Mouse (Mus musculus) midbrain, embryonic 12.5 days (tissue): ENCODE data around the gene P2rx3. TPM values are rescaled to one million over a fixed set of nuclear protein-coding genes. Genes with fewer than 3 reads are reported as not detected.

Experiments
- ATAC-seq: fragments of 200-750 bp; cut with Nextera tagmentation; 2 replicates; pipeline ENCODE4 v1.8.0; 2017; ENCODE audit warnings: low read depth, moderate TSS enrichment, moderate library complexity; ENCODE audit not compliant: low FRiP score
- H3K27ac ChIP-seq: fragments of 300-500 bp; sonication (generic); replicated peaks from 2 replicates; pipeline ENCODE4 v1.5.1; 2016; ENCODE audit warnings: mild to moderate bottlenecking
- H3K27me3 ChIP-seq: fragments of 300-500 bp; sonication (generic); 2 replicates; pipeline ENCODE4 v1.6.1; 2016; ENCODE audit warnings: mild to moderate bottlenecking
- H3K36me3 ChIP-seq: fragments of 300-500 bp; sonication (generic); 2 replicates; pipeline ENCODE4 v1.6.1; 2016
- H3K4me1 ChIP-seq: fragments of 300-500 bp; sonication (generic); 2 replicates; pipeline ENCODE4 v1.6.1; 2016
- H3K4me2 ChIP-seq: fragments of 300-500 bp; sonication (generic); replicated peaks from 2 replicates; pipeline ENCODE4 v1.6.1; 2016; ENCODE audit warnings: mild to moderate bottlenecking, moderate library complexity
- H3K4me3 ChIP-seq: fragments of 300-500 bp; sonication (generic); 2 replicates; pipeline ENCODE4 v1.5.1; 2016; ENCODE audit warnings: mild to moderate bottlenecking
- H3K9ac ChIP-seq: fragments of 300-500 bp; sonication (generic); replicated peaks from 2 replicates; pipeline ENCODE4 v1.6.1; 2016; ENCODE audit warnings: mild to moderate bottlenecking, moderate library complexity
- H3K9me3 ChIP-seq: fragments of 300-500 bp; sonication (generic); 2 replicates; pipeline ENCODE4 v1.6.1; 2016; ENCODE audit warnings: mild to moderate bottlenecking
- WGBS: fragments of 180-500 bp; shearing (Covaris S2); methylation state at CpG from one replicate; pipeline ENCODE4 v1.1.7; 2016; 5-methylcytosine and 5-hydroxymethylcytosine counted together
- polyA plus RNA-seq: library from polyadenylated mRNA; unstranded; fragments of >200 nt; fragmentation: Nextera tagmentation; extraction: Ambion mirVana; gene quantifications from 2 replicates; pipeline ENCODE4 v1.2.1, GENCODE M21; 2016

Gene P2rx3
- 3.2 and 4.1 TPM in 2 replicates for polyA plus RNA-seq

GRCm38 (mm10) chr2:85037047-85038026, at the start of gene P2rx3, which contains the start of gene Ssrp1:
TSS of gene P2rx3 (minus strand) at chr2:85037462.
TSS of gene Ssrp1 (plus strand) at chr2:85037234.
- WGBS, result under 1% methylated on average over 66 of the region's 66 CpGs
- Histone ChIP-seq H3K4me3 (peak within 1 kb of the TSS; percentile 79), H3K9ac (peak within 1 kb of the TSS; percentile 92), H3K27ac (peak within 1 kb of the TSS; percentile 77), H3K27me3 (no peaks in the 10 kb centered on the region; the same call in 1 of the 2 replicates), H3K4me1 (peaks cover 18% of the 10 kb centered on the region), H3K9me3 (no peaks in the 10 kb centered on the region), H3K4me2 (peak within 1 kb of the TSS; percentile 77), H3K36me3 (peaks cover 37% of the 10 kb centered on the region)
- ATAC-seq, result peak; percentile 96

DNA sequence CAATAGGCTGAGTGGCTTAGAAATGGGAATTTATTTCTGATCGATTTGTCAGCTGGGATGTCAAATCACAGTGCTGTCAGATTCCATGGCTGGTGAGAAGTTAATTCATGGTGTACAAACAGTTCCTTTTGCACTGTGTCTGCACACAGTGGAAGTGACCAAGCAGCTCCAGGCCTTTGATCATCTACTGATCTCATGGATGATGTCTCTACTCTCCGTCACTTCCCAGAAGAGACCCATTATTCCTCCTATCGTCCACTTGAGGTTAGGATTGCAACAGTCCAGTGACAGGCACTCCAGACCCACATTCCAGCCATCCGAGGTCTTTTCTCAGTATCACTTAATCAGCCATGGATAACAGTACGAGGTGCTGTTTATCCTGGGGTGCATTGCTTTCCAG, 36.5 kb upstream of the P2rx3 start:
- H3K4me3 ChIP-seq, result no peak overlapping the region
- no peaks in the 10 kb centered on the region for H3K4me1 ChIP-seq
- H3K9me3 ChIP-seq, result no peaks in the 10 kb centered on the region
- H3K36me3 ChIP-seq, result peaks cover 55% of the 10 kb centered on the region
- H3K27me3 ChIP-seq, result no peaks in the 10 kb centered on the region
- no peak overlapping the region for H3K9ac ChIP-seq
- ATAC-seq, result no peak
- H3K27ac ChIP-seq, result no peak overlapping the region
- 88% methylated on average over 5 of the region's 5 CpGs for WGBS
- no peak overlapping the region for H3K4me2 ChIP-seq

DNA sequence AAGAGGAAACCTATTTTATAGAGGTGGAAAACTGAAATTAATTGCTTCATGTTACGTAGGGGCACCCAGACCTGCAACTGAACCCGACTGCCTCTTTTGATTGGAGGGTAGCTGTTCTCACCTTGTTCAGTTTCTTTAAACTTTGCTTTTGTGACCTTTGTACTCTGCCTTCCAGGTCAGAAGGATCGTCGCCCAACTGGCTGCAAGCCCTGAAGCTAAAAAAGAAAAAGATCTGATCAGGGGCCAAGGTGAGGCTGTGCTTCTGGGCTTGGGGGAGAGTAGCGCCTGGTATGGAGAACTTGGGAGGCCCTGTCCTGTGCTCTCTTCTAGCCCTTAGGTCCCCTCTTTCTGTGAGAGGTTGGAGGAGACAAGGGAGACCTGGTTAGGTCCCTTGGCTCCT, 34.7 kb upstream of the P2rx3 start:
- H3K9me3 ChIP-seq, result no peaks in the 10 kb centered on the region
- no peak overlapping the region for H3K27ac ChIP-seq
- no peak overlapping the region for H3K4me2 ChIP-seq
- H3K4me1 ChIP-seq, result no peaks in the 10 kb centered on the region
- no peak for ATAC-seq
- 93% methylated on average over 5 of the region's 5 CpGs for WGBS
- no peak overlapping the region for H3K4me3 ChIP-seq
- H3K9ac ChIP-seq, result no peak overlapping the region
- peaks cover 56% of the 10 kb centered on the region for H3K36me3 ChIP-seq
- H3K27me3 ChIP-seq, result no peaks in the 10 kb centered on the region

DNA sequence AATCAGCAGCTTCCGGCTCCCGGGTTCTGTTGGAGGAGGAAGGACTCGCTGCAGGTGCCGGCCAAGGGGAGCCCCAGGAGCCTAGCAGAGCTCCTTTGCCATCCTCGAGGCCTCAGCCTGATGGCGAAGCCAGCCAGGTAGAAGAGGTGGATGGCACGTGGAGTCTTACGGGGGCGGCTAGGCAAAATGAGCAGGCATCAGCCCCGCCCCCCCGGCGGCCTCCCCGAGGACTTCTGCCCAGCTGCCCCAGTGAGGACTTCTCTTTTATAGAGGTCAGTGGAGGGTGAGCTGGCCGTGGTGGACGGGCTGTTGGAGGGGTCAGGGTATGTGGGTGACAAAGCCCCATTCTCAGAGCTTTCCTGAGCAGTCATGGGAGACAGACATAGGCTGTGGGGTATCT, 32.8 kb upstream of the P2rx3 start:
- Histone ChIP-seq H3K4me3 (no peak overlapping the region), H3K27me3 (no peaks in the 10 kb centered on the region), H3K27ac (no peak overlapping the region), H3K9me3 (no peaks in the 10 kb centered on the region), H3K9ac (no peak overlapping the region), H3K4me2 (no peak overlapping the region), H3K4me1 (no peaks in the 10 kb centered on the region), H3K36me3 (peaks cover 62% of the 10 kb centered on the region)
- ATAC-seq, result no peak
- WGBS, result 69% methylated on average over 15 of the region's 15 CpGs

DNA sequence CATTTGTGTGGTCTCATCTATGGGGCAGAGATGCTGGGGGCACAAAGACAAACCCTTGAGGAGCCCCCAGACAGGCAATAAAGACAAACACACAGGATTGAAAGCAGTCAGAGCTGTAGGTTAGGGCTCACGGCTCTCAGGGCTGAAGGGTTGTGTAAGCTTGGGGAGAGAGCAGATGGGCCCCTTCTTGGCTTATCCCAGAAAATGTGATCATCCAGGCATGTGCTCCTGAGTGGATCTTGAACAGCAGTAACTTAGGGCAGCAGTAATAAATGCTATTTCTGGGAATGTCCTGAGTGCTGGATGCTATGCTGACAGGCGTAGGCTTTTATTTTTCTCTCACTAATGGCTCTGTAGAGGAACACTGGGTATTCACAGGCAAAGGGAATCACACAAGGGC, 31.4 kb upstream of the P2rx3 start:
- Histone ChIP-seq H3K27ac (no peak overlapping the region), H3K4me1 (no peaks in the 10 kb centered on the region), H3K9ac (no peak overlapping the region), H3K9me3 (no peaks in the 10 kb centered on the region), H3K4me2 (no peak overlapping the region), H3K36me3 (peaks cover 60% of the 10 kb centered on the region), H3K27me3 (no peaks in the 10 kb centered on the region), H3K4me3 (no peak overlapping the region)
- no peak for ATAC-seq
- WGBS, result 88% methylated on average over 2 of the region's 2 CpGs

DNA sequence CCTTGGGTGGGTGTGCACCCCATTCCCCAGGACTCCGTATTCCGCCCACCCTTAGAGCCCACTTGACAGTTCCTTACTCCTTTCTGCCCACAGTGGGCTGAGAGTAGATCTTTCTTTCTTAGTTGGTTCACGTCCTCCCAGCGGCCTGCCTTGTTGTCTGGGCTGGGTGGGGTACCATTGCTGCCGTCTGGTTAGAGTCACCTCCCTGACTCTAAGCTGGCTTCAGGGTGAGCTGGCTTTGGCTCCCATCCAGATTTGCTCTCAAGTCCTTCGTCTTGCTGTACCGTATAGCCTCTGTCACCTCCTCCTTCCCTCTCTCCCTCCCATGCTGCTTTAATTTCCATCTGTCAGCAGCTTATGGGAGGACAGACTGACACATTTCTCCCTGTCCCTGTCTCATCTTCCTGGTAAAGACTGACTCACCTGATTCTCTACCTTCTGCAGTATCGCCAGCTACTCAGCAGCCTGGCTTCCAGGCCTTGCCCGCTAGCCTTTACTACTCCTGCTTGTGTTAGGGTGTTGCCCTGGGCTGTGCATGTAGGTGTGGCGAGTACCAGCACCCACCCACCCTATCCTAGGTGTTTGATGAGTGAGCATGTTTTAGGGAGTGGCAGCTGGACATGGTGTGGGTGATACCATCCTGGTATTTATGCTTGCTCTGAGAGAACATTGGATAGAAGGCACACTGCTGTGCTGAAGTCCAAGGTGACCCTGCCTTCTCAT, 30.8 kb upstream of the P2rx3 start:
- Histone ChIP-seq H3K4me2 (no peak overlapping the region), H3K27me3 (no peaks in the 10 kb centered on the region), H3K9me3 (no peaks in the 10 kb centered on the region), H3K4me1 (no peaks in the 10 kb centered on the region), H3K4me3 (no peak overlapping the region), H3K9ac (no peak overlapping the region), H3K27ac (no peak overlapping the region), H3K36me3 (peaks cover 60% of the 10 kb centered on the region)
- ATAC-seq, result no peak
- WGBS, result 87% methylated on average over 10 of the region's 10 CpGs

GRCm38 (mm10) chr2:85066937-85067336, 29.7 kb upstream of the P2rx3 start:
- H3K27me3 ChIP-seq, result no peaks in the 10 kb centered on the region
- H3K4me2 ChIP-seq, result no peak overlapping the region
- no peak for ATAC-seq
- no peaks in the 10 kb centered on the region for H3K4me1 ChIP-seq
- H3K36me3 ChIP-seq, result peaks cover 60% of the 10 kb centered on the region
- H3K9ac ChIP-seq, result no peak overlapping the region
- 87% methylated on average over 5 of the region's 5 CpGs for WGBS
- H3K27ac ChIP-seq, result no peak overlapping the region
- H3K9me3 ChIP-seq, result no peaks in the 10 kb centered on the region
- H3K4me3 ChIP-seq, result no peak overlapping the region

DNA sequence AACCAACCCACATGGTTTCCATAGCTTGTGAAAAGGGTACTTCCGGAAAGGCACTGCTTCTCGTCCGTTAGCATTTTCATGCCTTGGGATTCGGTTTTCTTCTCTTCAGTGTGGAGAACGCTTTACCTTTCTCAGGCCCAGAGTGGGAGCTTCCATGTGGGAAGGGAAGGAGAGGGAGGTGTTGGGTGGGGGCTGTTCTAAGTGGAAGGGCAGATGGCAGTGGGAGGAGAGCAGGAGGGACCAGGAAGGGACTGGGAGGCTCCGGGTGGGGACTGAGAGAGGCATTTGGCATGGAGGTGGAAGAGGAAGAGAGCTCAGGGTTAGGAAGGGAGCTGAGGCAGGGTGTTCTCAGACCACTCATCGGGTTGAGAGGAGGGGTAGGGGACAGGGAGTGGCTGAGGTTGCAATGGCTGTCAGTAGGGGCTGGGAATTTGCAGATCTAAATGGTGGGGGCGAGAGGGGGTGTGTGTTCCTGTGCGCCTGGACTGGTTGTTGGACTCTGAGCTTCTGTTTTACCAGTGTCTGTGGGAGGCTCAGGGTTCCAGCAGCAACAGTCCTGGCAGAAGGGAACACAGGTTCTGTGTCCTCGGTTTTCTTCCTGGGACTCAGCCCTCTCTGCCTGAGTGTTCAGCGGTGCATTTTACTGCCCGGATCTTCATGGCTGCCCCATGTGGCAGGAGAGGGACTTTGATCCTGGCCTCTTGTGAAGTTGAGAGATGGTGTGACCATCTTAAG, 28.0 kb upstream of the P2rx3 start:
- Histone ChIP-seq H3K9me3 (no peaks in the 10 kb centered on the region), H3K4me1 (peaks cover 6% of the 10 kb centered on the region; the same call in 1 of the 2 replicates), H3K27ac (no peak overlapping the region), H3K36me3 (peaks cover 55% of the 10 kb centered on the region), H3K4me2 (no peak overlapping the region), H3K27me3 (no peaks in the 10 kb centered on the region), H3K4me3 (no peak overlapping the region), H3K9ac (no peak overlapping the region)
- no peak for ATAC-seq
- 87% methylated on average over 12 of the region's 12 CpGs for WGBS

GRCm38 (mm10) chr2:85061107-85061541, 23.9 kb upstream of the P2rx3 start:
- Histone ChIP-seq H3K9me3 (0 out of 2 replicates have a peak, but pooled peaks cover 2% of the 10 kb centered on the region), H3K4me2 (peak overlapping the region; percentile 7; the same call in 1 of the 2 replicates), H3K27ac (no peak overlapping the region), H3K4me1 (peaks cover 10% of the 10 kb centered on the region; the same call in 1 of the 2 replicates), H3K9ac (no peak overlapping the region; the same call in 1 of the 2 replicates), H3K36me3 (peaks cover 78% of the 10 kb centered on the region), H3K4me3 (peak overlapping the region; percentile 12; the same call in 1 of the 2 replicates), H3K27me3 (no peaks in the 10 kb centered on the region)
- 50% methylated on average over 10 of the region's 10 CpGs for WGBS
- no peak for ATAC-seq

DNA sequence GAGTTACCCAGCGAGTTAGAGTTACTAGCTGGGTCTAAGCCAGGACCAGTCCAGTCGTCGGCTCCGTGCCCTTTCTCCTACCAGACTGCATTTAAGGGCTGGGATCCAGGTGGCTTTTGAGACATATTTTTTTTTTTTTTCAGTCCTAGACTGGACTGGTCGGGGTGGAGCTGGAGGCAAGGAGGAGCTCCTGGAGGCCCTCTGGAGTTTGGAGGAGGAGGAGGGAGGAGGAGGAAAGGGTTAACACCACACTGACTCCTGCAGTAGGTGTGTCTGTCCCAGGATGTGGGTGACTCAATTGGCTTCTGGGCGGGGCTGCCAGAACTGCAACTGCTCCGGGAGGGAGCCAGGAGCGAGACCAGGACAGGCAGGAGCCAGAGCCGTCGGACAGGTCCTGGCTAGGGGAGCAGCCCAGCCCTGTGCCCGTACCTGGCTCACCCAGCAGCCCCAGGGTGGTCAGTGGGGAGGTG, 23.4 kb upstream of the P2rx3 start:
- H3K4me2 ChIP-seq, result peak overlapping the region; percentile 7; the same call in 1 of the 2 replicates
- no peaks in the 10 kb centered on the region for H3K27me3 ChIP-seq
- peaks cover 10% of the 10 kb centered on the region; the same call in 1 of the 2 replicates for H3K4me1 ChIP-seq
- ATAC-seq, result peak; percentile 35; the same call in 1 of the 2 replicates
- WGBS, result 30% methylated on average over 11 of the region's 11 CpGs
- 0 out of 2 replicates have a peak, but pooled peaks cover 2% of the 10 kb centered on the region for H3K9me3 ChIP-seq
- no peak overlapping the region for H3K27ac ChIP-seq
- H3K4me3 ChIP-seq, result peak overlapping the region; percentile 12; the same call in 1 of the 2 replicates
- H3K36me3 ChIP-seq, result peaks cover 83% of the 10 kb centered on the region
- no peak overlapping the region; the same call in 1 of the 2 replicates for H3K9ac ChIP-seq

GRCm38 (mm10) chr2:85059677-85060076, 22.4 kb upstream of the P2rx3 start:
- Histone ChIP-seq H3K27ac (no peak overlapping the region), H3K36me3 (peaks cover 91% of the 10 kb centered on the region), H3K27me3 (no peaks in the 10 kb centered on the region), H3K9me3 (0 out of 2 replicates have a peak, but pooled peaks cover 2% of the 10 kb centered on the region), H3K4me3 (no peak overlapping the region), H3K9ac (no peak overlapping the region), H3K4me1 (peaks cover 10% of the 10 kb centered on the region; the same call in 1 of the 2 replicates), H3K4me2 (no peak overlapping the region)
- 92% methylated on average over 6 of the region's 6 CpGs for WGBS
- no peak for ATAC-seq
